Mouse (Mus musculus): ENCODE results near the gene Rhbdl2. TPM values are rescaled to one million over a fixed set of nuclear protein-coding genes. Genes with fewer than 3 reads are reported as not detected.

Rhbdl2 gene
- 4.2 TPM for polyA plus RNA-seq (2015; fragmentation: Illumina TruSeq; extraction: RNeasy Lipid Tissue Mini Kit (QIAGEN cat#74804); ENCODE audit: insufficient read depth, low replicate concordance)

GRCm38 (mm10) chr4:123787191-123787985 lies at the start of gene Rhbdl2:
TSS of gene Rhbdl2 (plus strand) at chr4:123787874.

GRCm38 (mm10) chr4:123750152-123750651 lies 37.5 kb upstream of the Rhbdl2 start, which contains the start of gene Akirin1:
TSS of gene Akirin1 (minus strand) at chr4:123750345.

GRCm38 (mm10) chr4:123859379-123859778 lies 71.7 kb downstream of the Rhbdl2 start, which contains the start of gene 4933427I04Rik:
TSS of gene 4933427I04Rik (plus strand) at chr4:123859679.

Other genes with a start within 250 kb of the Rhbdl2 start
- gene Macf1, start 103.5 kb upstream of the Rhbdl2 start, polyA plus RNA-seq (2015; fragmentation: Illumina TruSeq; extraction: RNeasy Lipid Tissue Mini Kit (QIAGEN cat#74804); ENCODE audit: insufficient read depth, low replicate concordance) = 678 TPM
- gene Ndufs5, start 69.7 kb upstream of the Rhbdl2 start, polyA plus RNA-seq (2015; fragmentation: Illumina TruSeq; extraction: RNeasy Lipid Tissue Mini Kit (QIAGEN cat#74804); ENCODE audit: insufficient read depth, low replicate concordance) = 73.0 TPM
- 88.7 TPM for gene Akirin1, start 37.5 kb upstream of the Rhbdl2 start, polyA plus RNA-seq (2015; fragmentation: Illumina TruSeq; extraction: RNeasy Lipid Tissue Mini Kit (QIAGEN cat#74804); ENCODE audit: insufficient read depth, low replicate concordance)
- gene 4933427I04Rik, start 71.8 kb downstream of the Rhbdl2 start, polyA plus RNA-seq (2015; fragmentation: Illumina TruSeq; extraction: RNeasy Lipid Tissue Mini Kit (QIAGEN cat#74804); ENCODE audit: insufficient read depth, low replicate concordance) = not detected
- gene Mycbp, start 117.0 kb downstream of the Rhbdl2 start, polyA plus RNA-seq (2015; fragmentation: Illumina TruSeq; extraction: RNeasy Lipid Tissue Mini Kit (QIAGEN cat#74804); ENCODE audit: insufficient read depth, low replicate concordance) = 21.5 TPM
- 74.8 TPM for gene Rragc, start 129.6 kb downstream of the Rhbdl2 start, polyA plus RNA-seq (2015; fragmentation: Illumina TruSeq; extraction: RNeasy Lipid Tissue Mini Kit (QIAGEN cat#74804); ENCODE audit: insufficient read depth, low replicate concordance)
- not detected for gene 4930535I16Rik, start 130.1 kb downstream of the Rhbdl2 start, polyA plus RNA-seq (2015; fragmentation: Illumina TruSeq; extraction: RNeasy Lipid Tissue Mini Kit (QIAGEN cat#74804); ENCODE audit: insufficient read depth, low replicate concordance)